In genomic region chr11:98956340-98956739, GRCm38 (mm10) we compare ENCODE assay signal across 21 mouse cellular contexts. TPM values are rescaled to one million over a fixed set of nuclear protein-coding genes. Genes with fewer than 3 reads are reported as not detected.
"Had no signal": no experiment of that assay in that cellular context is flagged by ENCODE, and none has a peak within 500 bp of the region (broad histone marks: within the 10 kb centered on the region; RNA-seq: fewer than 3 reads in every experiment).

No protein-coding gene starts in this region.

- H3K4me2 ChIP-seq: liver, embryonic 13.5 days; midbrain, embryonic 11.5 days; neural tube, embryonic 15.5 days had no signal

- H3K4me3 ChIP-seq: layer of hippocampus, adult 2 months; left cerebral cortex, adult 2 months; liver, embryonic 13.5 days; neural tube, embryonic 12.5 days; neural tube, embryonic 15.5 days had no signal

- H3K36me3 ChIP-seq: liver, embryonic 13.5 days; neural tube, embryonic 15.5 days had no signal

- H3K9ac ChIP-seq: liver, embryonic 13.5 days; neural tube, embryonic 15.5 days had no signal

- H3K9me3 ChIP-seq: liver, embryonic 13.5 days; neural tube, embryonic 12.5 days; neural tube, embryonic 15.5 days had no signal

- H3K27me3 ChIP-seq: neural tube, embryonic 12.5 days; neural tube, embryonic 15.5 days had no signal

- H3K27ac ChIP-seq: left cerebral cortex, adult 2 months; liver, embryonic 13.5 days had no signal

- DNase-seq: kidney, adult 9 months; layer of hippocampus, adult 9-11 months; layer of hippocampus, postnatal 36 days; liver, embryonic 13.5 days; lung, adult 2 months; lung, postnatal 14 days; midbrain, embryonic 14.5 days; right cerebral cortex, adult 18-20 months; right cerebral cortex, postnatal 14 days; right cerebral cortex, postnatal 4 days had no signal

RNA-seq across cellular contexts. Expression of gene Gjd3, which starts 26.5 kb away (rescaled TPM):
- total RNA-seq: liver, adult 2 months; megakaryocyte progenitor cell, adult 5-6 weeks; megakaryocyte-erythroid progenitor cell, adult 5-6 weeks had no signal
- polyA plus RNA-seq: limb, embryonic 11.5 days; liver, adult 2 months; liver, embryonic 13.5 days; liver, embryonic 16.5 days; midbrain, embryonic 11.5 days; stomach, embryonic 14.5 days had no signal
